In genomic region chr12:50953971-50954370, GRCm38 (mm10) we compare ENCODE assay signal across 23 mouse cellular contexts.
"Had no signal": no experiment of that assay in that cellular context is flagged by ENCODE, and none has a peak within 500 bp of the region (broad histone marks: within the 10 kb centered on the region; RNA-seq: fewer than 3 reads in every experiment).

No protein-coding gene starts in this region.

- H3K9me3 ChIP-seq: liver, embryonic 12.5 days; liver, embryonic 15.5 days; lung, embryonic 15.5 days; midbrain, embryonic 10.5 days; midbrain, embryonic 13.5 days; neural tube, embryonic 13.5 days; stomach, embryonic 15.5 days had no signal

- H3K4me3 ChIP-seq: limb, embryonic 13.5 days; liver, embryonic 12.5 days; liver, embryonic 15.5 days; lung, embryonic 15.5 days; megakaryocyte, embryonic 14.5 days; midbrain, embryonic 10.5 days; midbrain, embryonic 13.5 days; myocyte; neural tube, embryonic 13.5 days; stomach, embryonic 15.5 days had no signal

- H3K36me3 ChIP-seq: limb, embryonic 13.5 days; liver, embryonic 12.5 days; liver, embryonic 15.5 days; lung, embryonic 15.5 days; midbrain, embryonic 10.5 days; midbrain, embryonic 13.5 days; neural tube, embryonic 13.5 days; stomach, embryonic 15.5 days had no signal

- H3K27ac ChIP-seq: kidney, postnatal 0 days; limb, embryonic 13.5 days; liver, embryonic 12.5 days; liver, embryonic 15.5 days; lung, embryonic 15.5 days; midbrain, embryonic 10.5 days; midbrain, embryonic 13.5 days; neural tube, embryonic 13.5 days; stomach, embryonic 15.5 days had no signal

- H3K4me2 ChIP-seq: limb, embryonic 13.5 days; liver, embryonic 12.5 days; liver, embryonic 15.5 days; lung, embryonic 15.5 days; midbrain, embryonic 13.5 days; neural tube, embryonic 13.5 days; stomach, embryonic 15.5 days had no signal

- H3K9ac ChIP-seq: limb, embryonic 13.5 days; liver, embryonic 12.5 days; liver, embryonic 15.5 days; lung, embryonic 15.5 days; midbrain, embryonic 13.5 days; neural tube, embryonic 13.5 days; stomach, embryonic 15.5 days had no signal

- ATAC-seq: intestine, postnatal 0 days; liver, embryonic 12.5 days; midbrain, embryonic 13.5 days; midbrain, embryonic 16.5 days had no signal

- H3K27me3 ChIP-seq: limb, embryonic 13.5 days; liver, embryonic 12.5 days; liver, embryonic 15.5 days; lung, embryonic 15.5 days; megakaryocyte, embryonic 14.5 days; midbrain, embryonic 13.5 days; neural tube, embryonic 13.5 days; stomach, embryonic 15.5 days had no signal

- DNase-seq: kidney, adult 2 months; kidney, postnatal 25 days; left cerebral cortex, postnatal 4 days; liver; retina, postnatal 1 day; right cerebral cortex, postnatal 25 days; spleen, adult 18-20 months; thymus, adult 2 months; thymus, postnatal 14 days; thymus, postnatal 4 days had no signal

- H3K4me1 ChIP-seq: limb, embryonic 13.5 days; liver, embryonic 12.5 days; liver, embryonic 15.5 days; lung, embryonic 15.5 days; megakaryocyte, embryonic 14.5 days; midbrain, embryonic 10.5 days; midbrain, embryonic 13.5 days; neural tube, embryonic 13.5 days; stomach, embryonic 15.5 days had no signal
